Mouse (Mus musculus): ENCODE results near the gene Zfp69. TPM values are rescaled to one million over a fixed set of nuclear protein-coding genes. Genes with fewer than 3 reads are reported as not detected.
A peak's percentile ranks its signal among the peaks of the same experiment; 100 is the strongest.

Gene Zfp69
- polyA plus RNA-seq, 1 experiment = 1.9 TPM

DNA sequence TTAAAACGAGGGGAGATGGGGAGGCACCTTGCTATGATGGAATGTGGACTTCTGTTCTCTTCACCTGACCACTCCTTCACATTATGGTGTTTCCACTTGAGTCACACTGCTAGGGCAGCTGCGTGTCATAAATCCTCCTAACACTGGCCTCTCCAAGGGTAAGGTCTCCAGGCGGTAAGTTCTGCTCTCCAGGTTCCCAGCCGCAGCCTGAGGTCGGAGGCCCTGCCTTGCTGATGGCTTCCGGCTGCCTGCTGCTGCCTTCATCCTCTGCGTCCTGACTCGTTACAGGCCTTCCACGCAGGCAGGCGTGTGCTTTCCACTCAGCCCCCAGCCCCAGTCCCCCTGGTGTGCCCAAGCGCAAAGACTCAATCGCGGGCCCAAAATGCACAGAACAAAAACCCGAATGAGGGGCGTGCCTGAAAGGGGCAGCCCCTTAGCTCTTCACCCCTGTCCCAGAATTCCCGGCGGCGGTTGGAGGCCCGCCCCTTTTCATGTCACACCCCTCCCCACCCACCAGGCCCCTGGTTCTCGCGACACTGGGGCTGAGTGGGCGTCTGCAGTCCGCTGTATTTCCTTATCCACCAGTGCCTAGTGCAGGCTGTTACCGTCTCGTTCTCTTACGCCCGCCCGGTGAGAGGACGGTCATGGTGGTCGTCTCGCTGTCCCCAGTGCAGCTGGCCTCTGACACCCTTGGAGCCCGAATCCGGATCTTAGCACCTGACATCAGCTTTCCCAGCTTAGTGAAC, 26.8 kb downstream of the Zfp69 start, which contains the start of gene Exo5:
Gene Exo5, minus strand, starts transcription at position 464 of the 746 bp plus-strand sequence.
- no peak for TF ChIP-seq CTCF (IDR thresholded peaks at IDR 0.05; ENCODE audit: borderline replicate concordance, insufficient read depth, low read depth, low read length)
- TF ChIP-seq POLR2A (IDR thresholded peaks at IDR 0.05; ENCODE audit: borderline replicate concordance, insufficient read depth, low read length) = peak; percentile 65; the same call in 1 of the 2 replicates
- DNase-seq = peak; percentile 78 to 79
- H3K4me3 ChIP-seq (replicated peaks; ENCODE audit: insufficient read depth, low read depth, low read length) = peak within 1 kb of the TSS; percentile 89
- WGBS = 1% methylated on average over 33 of the region's 33 CpGs
- peak within 1 kb of the TSS; percentile 78 for H3K27ac ChIP-seq (ENCODE audit: insufficient read depth, low read length)
- no peaks in the 10 kb centered on the region for H3K4me1 ChIP-seq (ENCODE audit: control insufficient read depth, insufficient read depth, low read length)
- no peaks in the 10 kb centered on the region for H3K27me3 ChIP-seq (ENCODE audit: control insufficient read depth, insufficient read depth, low read length)

DNA sequence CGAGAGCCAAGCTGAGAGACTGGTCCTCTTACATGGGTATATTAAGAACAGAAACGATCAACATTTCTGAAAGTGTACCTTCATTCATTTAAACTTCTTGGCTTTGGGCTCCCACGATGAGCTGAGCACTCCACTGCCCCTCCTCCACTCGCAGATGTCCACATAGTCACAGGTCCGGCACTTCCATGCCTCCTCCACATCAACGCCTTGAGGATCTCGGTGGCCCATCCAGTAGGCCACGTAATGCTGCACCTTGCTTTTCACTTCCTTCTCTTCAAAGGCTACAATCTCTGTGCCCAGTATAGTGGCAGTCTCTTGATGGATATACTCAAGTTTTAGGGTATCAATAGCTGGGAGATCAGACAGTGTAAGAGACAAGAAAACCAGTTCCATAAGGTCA, 30.0 kb downstream of the Zfp69 start:
- 96% methylated on average over 8 of the region's 8 CpGs for WGBS
- Histone ChIP-seq H3K27ac (ENCODE audit: insufficient read depth, low read length) (no peak overlapping the region), H3K4me3 (replicated peaks; ENCODE audit: insufficient read depth, low read depth, low read length) (no peak overlapping the region), H3K27me3 (ENCODE audit: control insufficient read depth, insufficient read depth, low read length) (no peaks in the 10 kb centered on the region), H3K4me1 (ENCODE audit: control insufficient read depth, insufficient read depth, low read length) (no peaks in the 10 kb centered on the region)
- TF ChIP-seq CTCF (IDR thresholded peaks at IDR 0.05; ENCODE audit: borderline replicate concordance, insufficient read depth, low read depth, low read length) = no peak
- no peak for TF ChIP-seq POLR2A (IDR thresholded peaks at IDR 0.05; ENCODE audit: borderline replicate concordance, insufficient read depth, low read length)
- DNase-seq = no peak

DNA sequence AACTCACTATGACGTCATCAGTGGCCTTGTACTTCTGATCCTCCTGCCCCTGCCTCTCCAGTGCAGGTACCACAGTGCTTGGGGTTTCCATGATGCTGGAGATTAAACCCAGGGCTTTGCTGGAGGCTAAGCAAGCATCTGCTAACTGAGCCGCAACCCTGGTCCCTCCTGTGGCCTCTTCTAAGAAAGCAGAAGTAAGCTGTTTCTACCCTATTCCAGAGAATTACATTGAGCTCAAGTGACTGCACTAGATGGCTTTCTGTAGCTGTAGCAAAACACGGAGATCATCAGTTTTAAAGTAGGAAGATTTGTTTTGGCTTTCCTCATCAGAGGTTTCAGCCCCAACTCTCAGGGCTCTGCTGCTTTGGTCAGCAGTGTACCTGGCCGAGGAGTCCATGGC, 37.0 kb downstream of the Zfp69 start:
- 0 out of 2 replicates have a peak, but pooled peaks cover 2% of the 10 kb centered on the region for H3K4me1 ChIP-seq (ENCODE audit: control insufficient read depth, insufficient read depth, low read length)
- no peak overlapping the region for H3K4me3 ChIP-seq (replicated peaks; ENCODE audit: insufficient read depth, low read depth, low read length)
- TF ChIP-seq CTCF (IDR thresholded peaks at IDR 0.05; ENCODE audit: borderline replicate concordance, insufficient read depth, low read depth, low read length) = no peak
- no peak for TF ChIP-seq POLR2A (IDR thresholded peaks at IDR 0.05; ENCODE audit: borderline replicate concordance, insufficient read depth, low read length)
- DNase-seq = no peak
- WGBS = 78% methylated on average over 4 of the region's 4 CpGs
- H3K27me3 ChIP-seq (ENCODE audit: control insufficient read depth, insufficient read depth, low read length) = no peaks in the 10 kb centered on the region
- H3K27ac ChIP-seq (ENCODE audit: insufficient read depth, low read length) = no peak overlapping the region

DNA sequence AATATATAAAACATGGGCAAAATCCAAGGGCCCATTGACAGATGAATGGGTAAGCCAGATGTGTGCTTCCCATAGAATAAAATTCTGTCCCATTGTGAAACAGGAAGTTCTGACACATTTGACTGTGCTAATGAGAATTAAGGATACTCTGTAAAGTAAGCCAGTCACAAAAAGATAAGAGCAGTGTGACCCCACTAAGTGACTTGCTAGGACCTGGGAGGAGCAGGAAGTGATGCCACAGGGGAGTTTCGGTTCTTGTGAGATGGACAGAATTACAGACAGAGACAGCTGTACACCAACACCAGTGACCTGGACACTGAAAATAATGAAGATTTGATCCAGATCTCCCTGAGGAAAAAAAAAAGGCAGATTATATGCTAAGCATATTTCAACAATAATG, 37.6 kb downstream of the Zfp69 start:
- 0 out of 2 replicates have a peak, but pooled peaks cover 3% of the 10 kb centered on the region for H3K4me1 ChIP-seq (ENCODE audit: control insufficient read depth, insufficient read depth, low read length)
- H3K4me3 ChIP-seq (replicated peaks; ENCODE audit: insufficient read depth, low read depth, low read length) = no peak overlapping the region
- no peak overlapping the region for H3K27ac ChIP-seq (ENCODE audit: insufficient read depth, low read length)
- TF ChIP-seq POLR2A (IDR thresholded peaks at IDR 0.05; ENCODE audit: borderline replicate concordance, insufficient read depth, low read length) (no peak), CTCF (IDR thresholded peaks at IDR 0.05; ENCODE audit: borderline replicate concordance, insufficient read depth, low read depth, low read length) (no peak)
- no peaks in the 10 kb centered on the region for H3K27me3 ChIP-seq (ENCODE audit: control insufficient read depth, insufficient read depth, low read length)
- WGBS = 86% methylated on average over 1 of the region's 1 CpGs
- no peak for DNase-seq

DNA sequence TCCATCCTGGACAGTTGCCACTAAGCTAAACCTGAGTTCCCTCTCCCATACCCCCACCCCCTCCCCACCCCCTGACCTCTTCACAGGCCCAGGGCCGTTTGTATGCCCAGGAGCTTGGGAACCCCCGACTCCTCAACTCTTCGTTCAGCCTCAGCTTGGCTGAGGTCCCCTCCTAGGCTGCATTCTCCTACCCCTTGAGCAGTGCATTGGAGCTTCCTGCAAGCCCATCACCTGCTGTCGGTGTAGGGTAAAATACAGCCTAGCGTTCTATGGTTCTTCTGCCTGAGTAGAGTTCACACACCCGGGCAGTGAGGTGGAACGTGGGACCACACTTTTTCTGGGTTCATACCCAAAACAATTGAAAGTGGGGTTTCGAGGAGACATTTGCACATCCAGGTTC, 38.1 kb downstream of the Zfp69 start:
- TF ChIP-seq POLR2A (IDR thresholded peaks at IDR 0.05; ENCODE audit: borderline replicate concordance, insufficient read depth, low read length) (no peak), CTCF (IDR thresholded peaks at IDR 0.05; ENCODE audit: borderline replicate concordance, insufficient read depth, low read depth, low read length) (no peak)
- Histone ChIP-seq H3K27ac (ENCODE audit: insufficient read depth, low read length) (no peak overlapping the region), H3K4me1 (ENCODE audit: control insufficient read depth, insufficient read depth, low read length) (0 out of 2 replicates have a peak, but pooled peaks cover 3% of the 10 kb centered on the region), H3K27me3 (ENCODE audit: control insufficient read depth, insufficient read depth, low read length) (no peaks in the 10 kb centered on the region), H3K4me3 (replicated peaks; ENCODE audit: insufficient read depth, low read depth, low read length) (no peak overlapping the region)
- no peak for DNase-seq
- 71% methylated on average over 8 of the region's 8 CpGs for WGBS

DNA sequence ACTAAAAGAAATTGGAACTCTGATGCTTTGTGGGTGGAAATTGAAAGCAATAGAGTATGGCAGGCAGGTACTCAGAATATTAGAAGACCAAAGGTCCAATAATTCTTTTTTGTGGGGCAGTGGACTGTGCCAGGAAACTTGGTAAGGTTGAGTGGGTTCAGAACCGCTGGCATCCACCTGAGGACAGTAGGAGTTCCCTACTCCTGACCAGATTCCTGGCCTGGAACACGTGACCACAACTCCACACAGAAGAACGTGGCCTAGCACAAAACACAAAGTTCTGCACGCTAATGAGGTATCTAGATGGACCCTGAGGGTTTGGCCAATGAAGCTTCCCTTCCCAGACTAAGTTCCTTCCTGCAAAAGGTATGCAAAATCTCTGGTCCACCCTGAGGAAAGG, 38.6 kb downstream of the Zfp69 start:
- no peak overlapping the region for H3K4me3 ChIP-seq (replicated peaks; ENCODE audit: insufficient read depth, low read depth, low read length)
- H3K27ac ChIP-seq (ENCODE audit: insufficient read depth, low read length) = no peak overlapping the region
- no peaks in the 10 kb centered on the region for H3K27me3 ChIP-seq (ENCODE audit: control insufficient read depth, insufficient read depth, low read length)
- H3K4me1 ChIP-seq (ENCODE audit: control insufficient read depth, insufficient read depth, low read length) = 0 out of 2 replicates have a peak, but pooled peaks cover 3% of the 10 kb centered on the region
- DNase-seq = no peak
- 64% methylated on average over 4 of the region's 4 CpGs for WGBS
- no peak for TF ChIP-seq POLR2A (IDR thresholded peaks at IDR 0.05; ENCODE audit: borderline replicate concordance, insufficient read depth, low read length)
- no peak for TF ChIP-seq CTCF (IDR thresholded peaks at IDR 0.05; ENCODE audit: borderline replicate concordance, insufficient read depth, low read depth, low read length)

DNA sequence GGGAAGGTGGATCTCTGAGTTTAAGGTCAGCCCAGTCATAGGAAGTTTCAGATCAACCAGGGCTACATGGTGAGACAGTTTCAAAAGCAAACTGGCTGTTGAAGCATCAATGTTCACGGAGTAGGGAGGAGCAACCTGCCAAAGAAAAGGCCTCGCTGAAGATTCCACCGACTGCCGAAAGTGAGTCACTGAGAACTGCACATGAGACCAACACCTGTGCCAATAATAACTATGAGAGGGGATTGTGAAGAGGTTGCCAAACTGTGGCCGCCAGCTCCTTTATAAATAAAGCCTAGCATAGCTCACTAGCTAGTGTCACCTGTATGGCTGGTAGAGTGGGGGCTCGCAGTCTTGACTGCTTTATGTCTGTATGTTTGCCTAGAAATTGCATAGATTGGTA, 40.4 kb downstream of the Zfp69 start:
- Histone ChIP-seq H3K27ac (ENCODE audit: insufficient read depth, low read length) (no peak overlapping the region), H3K4me3 (replicated peaks; ENCODE audit: insufficient read depth, low read depth, low read length) (no peak overlapping the region), H3K27me3 (ENCODE audit: control insufficient read depth, insufficient read depth, low read length) (no peaks in the 10 kb centered on the region), H3K4me1 (ENCODE audit: control insufficient read depth, insufficient read depth, low read length) (0 out of 2 replicates have a peak, but pooled peaks cover 3% of the 10 kb centered on the region)
- TF ChIP-seq CTCF (IDR thresholded peaks at IDR 0.05; ENCODE audit: borderline replicate concordance, insufficient read depth, low read depth, low read length) (no peak), POLR2A (IDR thresholded peaks at IDR 0.05; ENCODE audit: borderline replicate concordance, insufficient read depth, low read length) (no peak)
- WGBS = 63% methylated on average over 6 of the region's 6 CpGs
- peak in 1 of 2 experiments; percentile 54 for DNase-seq

Measured in cerebellum, adult 2 months (tissue).